Mouse (Mus musculus): ENCODE data around the gene Gucy2g.
"Not testable (repeated sequence)": the region's sequence is repeated elsewhere in the genome, so short reads cannot be mapped to it uniquely, and the experiment has no call there.

Gene Gucy2g

GRCm38 (mm10) chr19:55198303-55198702 lies 42.7 kb downstream of the Gucy2g start:
- DNase-seq: peak; percentile 16

- DNase-seq: no peak
Measured at GRCm38 (mm10) chr19:55195574-55195973, 45.5 kb downstream of the Gucy2g start.

GRCm38 (mm10) chr19:55194520-55195170 lies 46.4 kb downstream of the Gucy2g start:
- no peak for DNase-seq

GRCm38 (mm10) chr19:55193717-55194394 lies 47.2 kb downstream of the Gucy2g start:
- no peak for DNase-seq

- DNase-seq: no peak
Measured at GRCm38 (mm10) chr19:55192254-55192945, 48.6 kb downstream of the Gucy2g start.

GRCm38 (mm10) chr19:55191596-55191995 lies 49.4 kb downstream of the Gucy2g start:
- DNase-seq: no peak

- no peak for DNase-seq
Measured at GRCm38 (mm10) chr19:55190065-55190464, 51.0 kb downstream of the Gucy2g start.

GRCm38 (mm10) chr19:55185651-55186050 lies 55.4 kb downstream of the Gucy2g start:
- DNase-seq: no peak

- no peak for DNase-seq
Measured at GRCm38 (mm10) chr19:55185074-55185473, 56.0 kb downstream of the Gucy2g start.

- no peak for DNase-seq
Measured at GRCm38 (mm10) chr19:55184442-55184841, 56.6 kb downstream of the Gucy2g start.

GRCm38 (mm10) chr19:55180433-55180832 lies 60.6 kb downstream of the Gucy2g start, which contains the start of gene Tectb:
TSS of gene Tectb (plus strand) at chr19:55180733.
- no peak for DNase-seq

GRCm38 (mm10) chr19:55177143-55177542 lies 63.9 kb downstream of the Gucy2g start:
- DNase-seq: no peak

GRCm38 (mm10) chr19:55171585-55171984 lies 69.5 kb downstream of the Gucy2g start:
- no peak for DNase-seq

GRCm38 (mm10) chr19:55170399-55170798 lies 70.6 kb downstream of the Gucy2g start:
- no peak for DNase-seq

GRCm38 (mm10) chr19:55169236-55169729 lies 71.8 kb downstream of the Gucy2g start:
- DNase-seq: not testable (repeated sequence)

GRCm38 (mm10) chr19:55168360-55168759 lies 72.7 kb downstream of the Gucy2g start:
- DNase-seq: no peak

GRCm38 (mm10) chr19:55167741-55168140 lies 73.3 kb downstream of the Gucy2g start:
- DNase-seq: no peak

- DNase-seq: no peak
Measured at GRCm38 (mm10) chr19:55166741-55167140, 74.3 kb downstream of the Gucy2g start.

GRCm38 (mm10) chr19:55165954-55166353 lies 75.1 kb downstream of the Gucy2g start:
- DNase-seq: no peak

GRCm38 (mm10) chr19:55165183-55165865 lies 75.7 kb downstream of the Gucy2g start:
- no peak for DNase-seq

GRCm38 (mm10) chr19:55164162-55164561 lies 76.9 kb downstream of the Gucy2g start:
- no peak for DNase-seq

GRCm38 (mm10) chr19:55162271-55162670 lies 78.8 kb downstream of the Gucy2g start:
- DNase-seq: no peak

- DNase-seq: no peak
Measured at GRCm38 (mm10) chr19:55159826-55160225, 81.2 kb downstream of the Gucy2g start.

Data from cerebellum, adult 8-10 months (tissue).